Mouse (Mus musculus): ENCODE data around the gene Tmcc3.

DNA sequence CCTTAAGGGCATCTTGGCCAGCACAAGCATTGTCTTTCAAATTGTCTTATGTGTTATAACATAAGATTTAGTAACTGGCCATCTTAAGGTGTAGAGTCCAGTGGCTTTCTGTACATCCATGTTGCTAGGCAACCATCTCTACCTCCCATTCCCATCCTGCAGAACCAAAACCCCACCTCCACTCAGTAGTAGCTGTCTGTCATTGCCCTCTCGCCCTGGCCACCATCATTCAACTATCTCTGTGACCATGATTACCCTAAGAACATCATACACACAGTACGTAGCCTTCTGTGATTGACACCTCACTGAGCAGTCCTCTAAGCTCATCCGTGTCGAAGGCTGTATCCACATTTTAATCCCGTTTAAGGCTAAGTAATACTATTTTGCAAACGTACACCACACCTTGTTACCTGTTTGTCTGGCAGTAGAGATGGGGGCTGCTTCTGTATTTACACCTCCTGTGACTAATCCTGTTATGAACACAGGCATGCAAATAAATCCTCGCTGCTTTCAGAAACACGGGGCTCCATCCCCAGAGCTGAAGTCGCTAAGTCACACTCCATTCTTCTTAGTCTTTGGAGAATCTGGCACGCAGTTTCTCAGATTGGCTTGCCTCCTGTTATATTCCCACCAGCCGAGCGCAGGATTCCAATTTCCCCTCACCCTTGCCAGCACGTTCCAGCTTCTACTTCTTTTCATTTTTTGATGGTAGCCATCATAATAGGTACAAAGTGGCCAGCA lies 299.6 kb downstream of the Tmcc3 start:
- TF ChIP-seq POLR2A (IDR thresholded peaks at IDR 0.05; ENCODE audit: insufficient read depth, low read depth, low read length) (no peak), CTCF (IDR thresholded peaks at IDR 0.05; ENCODE audit: insufficient read depth, low read depth, low read length) (no peak)
